Mouse (Mus musculus): ENCODE measurements around the gene Nlgn3.
"Not testable (repeated sequence)": the region's sequence is repeated elsewhere in the genome, so short reads cannot be mapped to it uniquely, and the experiment has no call there.

GRCm38 (mm10) chrX:101342837-101343236, 43.9 kb downstream of the Nlgn3 start:
- not testable (repeated sequence) for TF ChIP-seq CTCF (IDR thresholded peaks at IDR 0.05; ENCODE audit: control insufficient read depth, insufficient read depth, insufficient replicate concordance, low read depth, low read length); POLR2A (IDR thresholded peaks at IDR 0.05; ENCODE audit: control insufficient read depth, low read depth, low read length)
